Mouse (Mus musculus) neural tube, embryonic 12.5 days (tissue): ENCODE data around the gene Mc3r. TPM values are rescaled to one million over a fixed set of nuclear protein-coding genes. Genes with fewer than 3 reads are reported as not detected.

Source experiments
- ATAC-seq: fragments of 200-750 bp; cut with Nextera tagmentation; 2 replicates; pipeline ENCODE4 v1.8.0; 2017; ENCODE audit warnings: low read depth, mild to moderate bottlenecking, moderate TSS enrichment, moderate library complexity; ENCODE audit not compliant: low FRiP score
- H3K27ac ChIP-seq: fragments of 300-500 bp; sonication (generic); 2 replicates; pipeline ENCODE4 v1.5.1; 2016
- H3K27me3 ChIP-seq: fragments of 300-500 bp; sonication (generic); replicated peaks from 2 replicates; pipeline ENCODE4 v1.6.1; 2016; ENCODE audit warnings: mild to moderate bottlenecking
- H3K36me3 ChIP-seq: fragments of 300-500 bp; sonication (generic); 2 replicates; pipeline ENCODE4 v1.6.1; 2016; ENCODE audit warnings: mild to moderate bottlenecking
- H3K4me1 ChIP-seq: fragments of 300-500 bp; sonication (generic); 2 replicates; pipeline ENCODE4 v1.6.1; 2016
- H3K4me2 ChIP-seq: fragments of 300-500 bp; sonication (generic); replicated peaks from 2 replicates; pipeline ENCODE4 v1.6.1; 2016; ENCODE audit warnings: mild to moderate bottlenecking
- H3K4me3 ChIP-seq: fragments of 300-500 bp; sonication (generic); 2 replicates; pipeline ENCODE4 v1.5.1; 2016
- H3K9ac ChIP-seq: fragments of 300-500 bp; sonication (generic); 2 replicates; pipeline ENCODE4 v1.6.1; 2016; ENCODE audit warnings: mild to moderate bottlenecking
- H3K9me3 ChIP-seq: fragments of 300-500 bp; sonication (generic); 2 replicates; pipeline ENCODE4 v1.6.1; 2016; ENCODE audit warnings: mild to moderate bottlenecking
- WGBS: fragments of 180-500 bp; shearing (Covaris S2); methylation state at CpG from one replicate; pipeline ENCODE4 v1.1.7; 2016; 5-methylcytosine and 5-hydroxymethylcytosine counted together
- polyA plus RNA-seq: library from polyadenylated mRNA; unstranded; fragments of >200 nt; fragmentation: Nextera tagmentation; extraction: Ambion mirVana; gene quantifications from 2 replicates; pipeline ENCODE4 v1.2.1, GENCODE M21; 2016

Gene Mc3r
- polyA plus RNA-seq, 1 experiment from 2014 or later: not detected

- no peak overlapping the region for H3K9ac ChIP-seq
- ATAC-seq: no peak
- H3K4me2 ChIP-seq: no peak overlapping the region
- H3K4me3 ChIP-seq: no peak overlapping the region
- H3K27ac ChIP-seq: no peak overlapping the region
- H3K9me3 ChIP-seq: no peaks in the 10 kb centered on the region
- no peaks in the 10 kb centered on the region for H3K36me3 ChIP-seq
- no peaks in the 10 kb centered on the region for H3K4me1 ChIP-seq
- WGBS: 49% methylated on average over 11 of the region's 11 CpGs
- no peaks in the 10 kb centered on the region; the same call in 1 of the 2 replicates for H3K27me3 ChIP-seq
These were observed 40.7 kb downstream of the Mc3r start for GRCm38 (mm10) chr2:172288965-172289364.

GRCm38 (mm10) chr2:172289632-172290031 is 41.3 kb downstream of the Mc3r start:
- WGBS: 29% methylated on average over 1 of the region's 1 CpGs
- H3K36me3 ChIP-seq: no peaks in the 10 kb centered on the region
- no peak overlapping the region for H3K9ac ChIP-seq
- H3K27me3 ChIP-seq: no peaks in the 10 kb centered on the region; the same call in 1 of the 2 replicates
- H3K4me1 ChIP-seq: no peaks in the 10 kb centered on the region
- H3K9me3 ChIP-seq: no peaks in the 10 kb centered on the region
- ATAC-seq: no peak
- no peak overlapping the region for H3K4me2 ChIP-seq
- H3K27ac ChIP-seq: no peak overlapping the region
- no peak overlapping the region for H3K4me3 ChIP-seq

GRCm38 (mm10) chr2:172290474-172290873 is 42.2 kb downstream of the Mc3r start:
- Histone ChIP-seq H3K27ac (no peak overlapping the region), H3K4me3 (no peak overlapping the region), H3K27me3 (no peaks in the 10 kb centered on the region; the same call in 1 of the 2 replicates), H3K9ac (no peak overlapping the region), H3K36me3 (no peaks in the 10 kb centered on the region), H3K9me3 (no peaks in the 10 kb centered on the region), H3K4me1 (no peaks in the 10 kb centered on the region), H3K4me2 (no peak overlapping the region)
- WGBS: 82% methylated on average over 11 of the region's 11 CpGs
- no peak for ATAC-seq

- no peak for ATAC-seq
- Histone ChIP-seq H3K9ac (no peak overlapping the region), H3K4me1 (no peaks in the 10 kb centered on the region), H3K27ac (no peak overlapping the region), H3K4me2 (no peak overlapping the region), H3K4me3 (no peak overlapping the region), H3K9me3 (no peaks in the 10 kb centered on the region), H3K27me3 (no peaks in the 10 kb centered on the region; the same call in 1 of the 2 replicates), H3K36me3 (no peaks in the 10 kb centered on the region)
- 90% methylated on average over 7 of the region's 7 CpGs for WGBS
These were observed 42.7 kb downstream of the Mc3r start for GRCm38 (mm10) chr2:172291025-172291424.

DNA sequence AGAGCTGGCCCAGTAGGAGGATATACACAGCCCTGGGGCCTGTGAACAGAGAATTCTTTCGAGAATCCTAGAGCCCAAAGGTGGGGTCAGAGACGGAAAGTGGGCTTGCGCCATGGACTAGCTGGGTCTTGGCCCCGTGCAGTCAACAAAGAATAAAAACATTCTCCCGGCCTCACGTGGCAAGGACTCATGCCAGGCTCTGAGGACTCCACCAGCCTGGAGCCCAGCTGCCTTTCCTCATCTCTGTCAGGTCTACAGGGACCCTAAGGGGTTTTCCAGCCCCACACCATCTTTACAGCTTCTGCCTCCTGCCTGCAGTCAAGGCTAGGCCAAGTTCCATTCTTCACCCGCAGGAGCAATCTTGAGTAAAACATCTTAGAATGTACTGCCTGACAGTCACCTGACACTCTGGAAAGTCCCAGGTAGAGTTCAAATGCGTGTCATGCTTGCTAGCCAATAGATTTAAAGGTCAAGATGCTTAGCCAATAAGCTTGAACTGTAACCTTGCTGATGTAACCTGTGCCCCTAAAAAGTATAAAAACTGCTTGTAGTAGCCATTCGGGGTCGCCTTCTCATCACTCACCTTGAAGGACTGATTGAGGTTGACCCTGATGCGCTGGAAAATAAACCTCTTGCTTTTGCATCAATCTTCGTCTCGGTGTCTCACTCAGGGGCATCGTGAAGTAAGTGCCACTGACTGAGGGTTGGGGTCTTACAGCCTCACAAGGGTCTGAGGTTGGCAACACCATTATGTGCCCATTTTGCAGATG is 43.6 kb downstream of the Mc3r start:
- no peaks in the 10 kb centered on the region for H3K36me3 ChIP-seq
- H3K4me2 ChIP-seq: no peak overlapping the region
- no peak overlapping the region for H3K4me3 ChIP-seq
- no peaks in the 10 kb centered on the region for H3K4me1 ChIP-seq
- ATAC-seq: no peak
- H3K9me3 ChIP-seq: no peaks in the 10 kb centered on the region
- WGBS: 91% methylated on average over 14 of the region's 14 CpGs
- H3K9ac ChIP-seq: no peak overlapping the region
- H3K27me3 ChIP-seq: no peaks in the 10 kb centered on the region; the same call in 1 of the 2 replicates
- H3K27ac ChIP-seq: no peak overlapping the region

DNA sequence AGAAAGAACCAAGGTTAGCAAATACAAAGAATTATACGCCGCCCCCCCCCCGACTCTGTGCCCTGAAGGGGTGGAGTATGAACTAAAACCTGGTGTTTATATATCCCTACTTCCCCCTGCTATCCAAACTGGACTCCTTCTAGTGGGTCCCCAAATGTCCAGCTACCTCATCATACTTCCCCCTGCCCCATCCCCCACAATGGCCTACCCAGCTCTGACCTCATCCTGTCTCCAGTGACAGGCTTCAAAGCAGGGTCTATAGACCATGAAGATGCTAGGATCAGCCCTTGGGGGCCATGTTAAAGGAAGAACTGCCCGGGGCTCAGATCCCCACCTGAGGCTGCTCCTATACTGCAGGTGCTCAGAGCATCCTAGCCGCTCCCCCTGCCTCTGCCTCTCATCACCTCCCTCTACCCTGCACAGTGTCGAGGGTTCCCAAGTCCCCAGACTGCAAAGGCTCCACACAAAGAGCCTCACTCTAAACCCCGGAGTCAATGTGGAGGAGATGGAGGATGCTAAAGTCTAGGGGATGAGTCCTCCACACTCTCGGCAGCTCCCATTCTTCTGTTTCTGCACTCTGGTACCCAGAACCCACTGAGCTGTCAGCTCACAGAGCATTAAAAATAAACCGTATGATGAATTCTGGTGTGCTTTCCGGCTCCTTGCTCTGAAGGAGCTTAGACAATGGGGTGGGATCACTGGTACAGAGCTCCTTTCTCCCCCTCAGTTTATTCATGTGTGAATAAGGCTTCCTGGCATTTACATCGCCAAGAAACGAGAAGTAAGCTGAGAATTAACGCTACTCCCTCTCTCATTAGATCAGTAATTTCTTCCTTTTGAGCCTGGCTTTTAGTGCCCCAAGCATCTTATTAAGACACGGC is 44.5 kb downstream of the Mc3r start:
- Histone ChIP-seq H3K4me3 (no peak overlapping the region), H3K27ac (no peak overlapping the region), H3K4me1 (no peaks in the 10 kb centered on the region), H3K27me3 (no peaks in the 10 kb centered on the region; the same call in 1 of the 2 replicates), H3K9me3 (no peaks in the 10 kb centered on the region), H3K9ac (no peak overlapping the region), H3K4me2 (no peak overlapping the region), H3K36me3 (no peaks in the 10 kb centered on the region)
- 75% methylated on average over 14 of the region's 14 CpGs for WGBS
- no peak for ATAC-seq

GRCm38 (mm10) chr2:172298083-172298482 is 49.8 kb downstream of the Mc3r start:
- H3K4me2 ChIP-seq: no peak overlapping the region
- no peaks in the 10 kb centered on the region for H3K36me3 ChIP-seq
- H3K4me3 ChIP-seq: no peak overlapping the region
- no peaks in the 10 kb centered on the region for H3K9me3 ChIP-seq
- no peak overlapping the region for H3K9ac ChIP-seq
- H3K27me3 ChIP-seq: no peaks in the 10 kb centered on the region
- no peak for ATAC-seq
- H3K4me1 ChIP-seq: peaks cover 18% of the 10 kb centered on the region
- no peak overlapping the region for H3K27ac ChIP-seq
- 72% methylated on average over 1 of the region's 1 CpGs for WGBS

DNA sequence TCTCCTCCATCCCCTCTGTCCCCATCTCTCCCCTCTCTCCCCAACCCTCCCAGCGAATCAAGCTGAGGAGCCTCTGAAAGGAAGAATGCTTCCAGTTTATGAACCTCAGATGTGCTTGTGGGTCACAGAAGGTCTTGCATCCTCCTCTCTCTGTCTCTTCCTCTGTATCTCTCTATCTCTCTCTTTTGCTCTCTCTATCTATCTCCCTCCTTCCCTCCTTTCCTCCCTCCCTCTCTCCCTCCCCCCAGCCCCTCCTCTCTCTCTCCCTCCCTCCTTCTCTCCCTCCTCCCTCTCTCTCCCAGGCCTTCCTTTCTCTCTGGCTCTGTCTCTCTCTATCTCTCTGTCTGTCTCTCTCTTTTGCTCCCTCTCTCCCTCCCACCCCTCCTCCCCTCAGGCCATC is 50.2 kb downstream of the Mc3r start:
- H3K27me3 ChIP-seq: no peaks in the 10 kb centered on the region
- no peak overlapping the region for H3K4me2 ChIP-seq
- H3K4me3 ChIP-seq: no peak overlapping the region
- no peaks in the 10 kb centered on the region for H3K9me3 ChIP-seq
- peaks cover 18% of the 10 kb centered on the region for H3K4me1 ChIP-seq
- no peak for ATAC-seq
- H3K36me3 ChIP-seq: no peaks in the 10 kb centered on the region
- H3K9ac ChIP-seq: no peak overlapping the region
- H3K27ac ChIP-seq: no peak overlapping the region
- 53% methylated on average over 1 of the region's 1 CpGs for WGBS

GRCm38 (mm10) chr2:172299126-172299921 is 51.0 kb downstream of the Mc3r start:
- Histone ChIP-seq H3K9ac (no peak overlapping the region), H3K9me3 (no peaks in the 10 kb centered on the region), H3K4me2 (peak overlapping the region; percentile 30), H3K4me3 (no peak overlapping the region), H3K36me3 (no peaks in the 10 kb centered on the region), H3K4me1 (peaks cover 18% of the 10 kb centered on the region), H3K27me3 (no peaks in the 10 kb centered on the region), H3K27ac (peak overlapping the region; percentile 50; the same call in 1 of the 2 replicates)
- 8% methylated on average over 14 of the region's 14 CpGs for WGBS
- peak; percentile 62 for ATAC-seq
